Mouse (Mus musculus) CH12.LX (cell line): ENCODE results near the gene Hdac9.

ENCODE experiments used
- EP300 ChIP-seq: IDR thresholded peaks from 2 replicates; pipeline ENCODE4 v1.6.1; 2011; ENCODE audit warnings: low read length, improper control_type of control experiment
- HCFC1 ChIP-seq: IDR thresholded peaks from 2 replicates; pipeline ENCODE4 v1.6.1; 2012; ENCODE audit warnings: low read depth, mild to moderate bottlenecking, inconsistent platforms, low read length, improper control_type of control experiment
- MEF2A ChIP-seq: IDR thresholded peaks from 2 replicates; pipeline ENCODE4 v1.6.1; 2014; ENCODE audit warnings: low read depth, mild to moderate bottlenecking, inconsistent platforms, low read length, improper control_type of control experiment, borderline replicate concordance
- MYC ChIP-seq: IDR thresholded peaks from 2 replicates; pipeline ENCODE4 v1.6.1; 2011; ENCODE audit warnings: low read depth, mild to moderate bottlenecking, improper control_type of control experiment, low read length
- POLR2A ChIP-seq: IDR thresholded peaks from 2 replicates; pipeline ENCODE4 v1.6.1; 2011; ENCODE audit warnings: low read depth, mild to moderate bottlenecking, improper control_type of control experiment, low read length
- RCOR1 ChIP-seq: conservative IDR thresholded peaks from 2 replicates; pipeline ENCODE4 v1.6.1; 2012; ENCODE audit warnings: low read depth, mild to moderate bottlenecking, inconsistent platforms, low read length, improper control_type of control experiment

GRCm38 (mm10) chr12:34637238-34638124 lies 279.4 kb downstream of the Hdac9 start:
- TF ChIP-seq MYC (no peak), HCFC1 (no peak), POLR2A (no peak), MEF2A (no peak), EP300 (no peak), RCOR1 (no peak)
